Mouse (Mus musculus) testis, adult 2 months (tissue): ENCODE measurements around the gene Osbpl2. TPM values are rescaled to one million over a fixed set of nuclear protein-coding genes. Genes with fewer than 3 reads are reported as not detected.

Experiments used
- H3K27ac ChIP-seq: fragments of 200-500 bp; 2 replicates; pipeline ENCODE4 v1.5.1; 2012; ENCODE audit warnings: low read depth, low read length; ENCODE audit not compliant: control insufficient read depth, insufficient read depth
- H3K27me3 ChIP-seq: fragments of 200-500 bp; 2 replicates; pipeline ENCODE4 v1.6.1; 2012; ENCODE audit warnings: mild to moderate bottlenecking, low read length, moderate library complexity; ENCODE audit not compliant: control insufficient read depth, insufficient read depth
- H3K36me3 ChIP-seq: fragments of 200-500 bp; 2 replicates; pipeline ENCODE4 v1.6.1; 2012; ENCODE audit warnings: mild to moderate bottlenecking, low read length; ENCODE audit not compliant: control insufficient read depth, insufficient read depth
- H3K4me1 ChIP-seq: fragments of 200-500 bp; 2 replicates; pipeline ENCODE4 v1.6.1; 2012; ENCODE audit warnings: low read length; ENCODE audit not compliant: control insufficient read depth, insufficient read depth
- H3K4me3 ChIP-seq: fragments of 200-500 bp; 2 replicates; pipeline ENCODE4 v1.5.1; 2012; ENCODE audit warnings: low read depth, mild to moderate bottlenecking, low read length, moderate library complexity, mixed read lengths; ENCODE audit not compliant: control insufficient read depth
- CTCF ChIP-seq: fragments of 200-500 bp; IDR thresholded peaks from 2 replicates; pipeline ENCODE4 v1.5.1; 2012; ENCODE audit warnings: low read depth, mild to moderate bottlenecking, inconsistent platforms, low read length, moderate library complexity; ENCODE audit not compliant: control insufficient read depth, insufficient read depth, insufficient replicate concordance
- POLR2A ChIP-seq: fragments of 200-500 bp; IDR thresholded peaks from 2 replicates; pipeline ENCODE4 v1.6.1; 2012; ENCODE audit warnings: low read depth, mild to moderate bottlenecking, inconsistent platforms, low read length, moderate library complexity; ENCODE audit not compliant: control insufficient read depth
- polyA plus RNA-seq: library from polyadenylated mRNA; depleted of rRNA; stranded (reverse); fragments of >200 nt; gene quantifications from 2 replicates; pipeline ENCODE4 v1.2.3, GENCODE M21; 2012

The Osbpl2 gene
- polyA plus RNA-seq, 1 experiment = 16.0 TPM

DNA sequence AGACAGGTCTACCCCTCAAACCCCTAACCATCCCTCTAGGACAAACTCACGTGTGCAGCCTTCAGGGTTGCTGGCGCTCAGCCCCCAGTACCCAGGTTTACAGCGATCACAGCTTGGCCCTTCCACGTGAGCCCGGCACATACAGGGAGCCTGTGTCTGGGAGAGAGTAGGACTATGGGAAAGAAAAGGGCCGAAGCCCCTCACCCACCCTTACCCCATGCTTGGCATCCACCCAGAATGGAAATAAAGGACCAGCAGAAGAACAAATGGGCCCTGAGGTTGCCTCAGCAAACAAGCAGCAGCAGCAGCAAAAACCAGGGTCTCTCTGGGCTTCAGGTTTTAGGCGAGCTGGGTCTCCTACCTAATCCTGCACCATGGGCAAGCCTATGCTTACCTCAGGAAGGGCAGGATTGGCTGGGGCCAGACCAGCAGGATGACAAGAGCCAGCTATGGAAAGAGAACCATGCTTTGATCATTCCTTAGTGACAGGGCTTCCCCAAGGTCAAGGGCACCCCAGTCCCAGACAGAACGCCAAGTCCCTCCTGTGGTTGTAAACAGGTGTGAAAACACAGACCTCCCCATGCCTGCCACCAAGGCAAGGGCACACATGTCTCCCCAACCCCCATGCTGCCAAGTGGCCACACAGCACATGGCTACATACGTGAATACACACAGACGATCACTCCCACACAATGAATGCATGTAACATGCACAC, 78.4 kb downstream of the Osbpl2 start:
- Histone ChIP-seq H3K27me3 (no peaks in the 10 kb centered on the region), H3K4me1 (no peaks in the 10 kb centered on the region), H3K27ac (no peak overlapping the region), H3K4me3 (no peak overlapping the region), H3K36me3 (no peaks in the 10 kb centered on the region)
- TF ChIP-seq CTCF = no peak

DNA sequence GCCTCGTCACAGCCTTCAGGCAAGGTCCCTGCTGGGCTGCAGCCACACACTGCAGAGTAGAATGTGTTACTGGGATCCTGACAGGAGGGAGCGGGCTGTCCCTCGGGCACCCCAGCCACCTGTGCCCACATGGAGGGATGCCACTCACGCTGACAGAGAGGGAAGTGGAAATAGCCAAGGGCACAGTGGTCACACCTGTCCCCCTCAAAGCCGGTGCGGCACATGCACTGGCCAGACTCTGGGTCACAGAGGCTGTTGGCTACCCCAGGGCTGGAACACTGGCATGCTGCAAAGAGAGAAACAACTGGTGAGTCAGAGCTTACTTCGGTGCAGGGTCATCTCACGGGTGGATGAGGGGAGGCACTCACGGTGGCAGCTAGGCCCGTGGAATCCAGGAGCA, 79.7 kb downstream of the Osbpl2 start:
- H3K36me3 ChIP-seq = no peaks in the 10 kb centered on the region
- no peaks in the 10 kb centered on the region for H3K4me1 ChIP-seq
- TF ChIP-seq POLR2A (no peak), CTCF (no peak)
- H3K27ac ChIP-seq = no peak overlapping the region
- no peaks in the 10 kb centered on the region for H3K27me3 ChIP-seq
- no peak overlapping the region for H3K4me3 ChIP-seq

DNA sequence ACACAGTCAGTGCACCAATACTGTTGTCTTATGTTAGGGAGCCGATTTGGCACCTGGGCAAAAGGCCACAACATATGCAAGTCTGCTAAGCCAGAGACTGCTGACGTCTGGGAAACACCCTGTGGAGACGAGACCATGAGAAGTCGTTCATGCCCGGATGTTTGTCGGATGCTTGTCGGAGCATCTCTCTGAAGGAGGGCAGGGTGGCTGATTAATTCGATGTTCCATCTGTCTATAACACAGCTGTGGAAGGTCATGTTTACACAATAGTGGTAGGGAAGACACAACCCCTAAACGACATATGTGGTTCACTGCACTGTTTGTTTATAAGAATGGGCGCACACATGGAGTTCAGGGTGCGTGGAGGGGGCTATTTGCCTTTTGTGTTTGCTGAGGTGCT, 81.6 kb downstream of the Osbpl2 start:
- Histone ChIP-seq H3K36me3 (no peaks in the 10 kb centered on the region), H3K4me1 (no peaks in the 10 kb centered on the region), H3K27me3 (no peaks in the 10 kb centered on the region), H3K4me3 (no peak overlapping the region), H3K27ac (no peak overlapping the region)
- TF ChIP-seq CTCF (no peak), POLR2A (no peak)

DNA sequence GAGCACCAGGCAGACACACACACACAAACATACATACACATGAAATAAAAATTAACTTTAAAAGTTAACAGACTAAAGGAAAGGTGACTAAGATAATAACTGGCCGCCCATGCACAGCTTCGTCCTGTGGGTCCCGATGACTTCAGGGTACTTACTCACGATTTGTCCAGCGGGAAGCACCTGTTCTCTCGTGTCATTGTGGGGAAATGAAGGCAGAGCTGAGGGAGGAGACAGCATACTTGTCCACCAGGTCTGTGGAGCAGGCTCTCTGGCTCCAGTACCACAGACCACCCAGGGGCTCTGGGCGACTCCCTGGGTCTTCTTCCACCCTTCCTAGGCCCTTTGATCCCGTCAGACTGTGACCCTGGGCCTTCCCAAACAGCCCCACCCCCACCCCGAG, 82.2 kb downstream of the Osbpl2 start:
- no peaks in the 10 kb centered on the region for H3K4me1 ChIP-seq
- H3K4me3 ChIP-seq = no peak overlapping the region
- H3K27ac ChIP-seq = no peak overlapping the region
- H3K27me3 ChIP-seq = no peaks in the 10 kb centered on the region
- TF ChIP-seq CTCF (no peak), POLR2A (no peak)
- H3K36me3 ChIP-seq = no peaks in the 10 kb centered on the region

DNA sequence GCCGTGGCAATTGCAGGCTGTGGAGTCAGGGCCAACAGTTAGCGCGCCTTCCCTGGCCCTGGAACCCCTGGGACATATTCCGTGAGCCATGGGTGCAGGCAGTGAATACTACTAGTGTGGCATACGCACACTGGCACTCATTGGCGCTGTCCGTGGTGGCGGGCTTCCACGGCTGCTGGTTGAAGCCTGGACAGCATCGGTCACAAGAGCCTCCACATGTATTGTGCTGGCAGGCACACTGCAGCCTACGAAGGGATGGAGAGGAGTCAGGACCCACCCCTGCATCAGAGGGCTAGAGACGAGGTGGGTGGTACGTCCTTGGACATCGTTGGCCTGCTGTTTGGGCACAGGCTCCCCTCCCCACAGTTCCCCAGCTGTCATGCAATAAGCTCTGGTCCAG, 83.2 kb downstream of the Osbpl2 start:
- no peak overlapping the region for H3K4me3 ChIP-seq
- no peaks in the 10 kb centered on the region for H3K36me3 ChIP-seq
- H3K27me3 ChIP-seq = no peaks in the 10 kb centered on the region
- H3K27ac ChIP-seq = no peak overlapping the region
- no peak for TF ChIP-seq POLR2A
- no peak for TF ChIP-seq CTCF
- H3K4me1 ChIP-seq = no peaks in the 10 kb centered on the region

DNA sequence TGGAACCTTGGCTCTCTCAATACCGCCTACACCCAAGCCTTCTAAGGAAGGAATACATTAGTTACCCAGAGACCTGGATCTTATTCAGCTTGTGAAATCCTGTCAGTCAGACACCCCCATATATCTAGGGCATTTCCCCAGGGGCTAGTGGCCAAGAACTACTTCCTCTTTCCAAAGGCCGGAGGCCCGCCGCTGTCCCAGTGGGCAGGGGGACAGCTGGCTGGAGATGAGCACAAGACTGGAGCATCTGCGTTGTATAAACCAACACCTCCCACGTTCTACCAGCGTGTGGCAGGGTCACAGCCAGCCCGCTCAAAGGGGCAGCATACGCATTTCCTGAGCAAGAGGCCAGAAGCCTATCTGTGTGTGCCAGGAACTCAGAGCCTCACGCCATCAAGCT, 83.7 kb downstream of the Osbpl2 start:
- TF ChIP-seq CTCF (no peak), POLR2A (no peak)
- H3K27ac ChIP-seq = no peak overlapping the region
- H3K4me1 ChIP-seq = no peaks in the 10 kb centered on the region
- H3K27me3 ChIP-seq = no peaks in the 10 kb centered on the region
- no peaks in the 10 kb centered on the region for H3K36me3 ChIP-seq
- no peak overlapping the region for H3K4me3 ChIP-seq

DNA sequence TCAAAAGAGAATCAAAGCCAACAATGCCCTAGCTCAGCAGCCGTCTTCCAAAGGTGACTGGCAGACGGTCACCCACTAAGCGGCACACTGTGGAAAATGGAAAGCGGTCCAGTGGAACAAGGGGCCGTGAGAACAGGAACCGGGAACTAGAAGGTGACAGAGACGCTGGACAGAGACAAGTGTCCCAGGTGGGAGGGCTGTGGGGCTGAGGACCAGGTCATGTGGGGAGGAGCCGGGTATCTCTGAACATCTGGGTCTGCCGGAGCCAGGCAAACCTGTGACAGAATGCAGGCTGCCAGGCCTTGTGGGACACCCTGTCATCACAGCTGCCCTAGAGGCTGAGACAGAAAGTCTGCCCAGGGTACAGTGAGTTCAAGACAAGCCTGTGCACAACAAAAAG, 85.4 kb downstream of the Osbpl2 start:
- H3K27ac ChIP-seq = no peak overlapping the region
- no peak for TF ChIP-seq CTCF
- no peak for TF ChIP-seq POLR2A
- H3K4me3 ChIP-seq = no peak overlapping the region
- no peaks in the 10 kb centered on the region for H3K36me3 ChIP-seq
- no peaks in the 10 kb centered on the region for H3K4me1 ChIP-seq
- no peaks in the 10 kb centered on the region for H3K27me3 ChIP-seq
